Mouse (Mus musculus): ENCODE data around the gene Ryr1.

- TF ChIP-seq POLR2A (IDR thresholded peaks at IDR 0.05; ENCODE audit: borderline replicate concordance, insufficient read depth, low read length) (no peak), CTCF (IDR thresholded peaks at IDR 0.05; ENCODE audit: borderline replicate concordance, insufficient read depth, low read depth, low read length) (no peak)
Measured at GRCm38 (mm10) chr7:29044302-29044701, 80.7 kb downstream of the Ryr1 start.
